Mouse (Mus musculus): ENCODE results near the gene Rmnd5a. TPM values are rescaled to one million over a fixed set of nuclear protein-coding genes. Genes with fewer than 3 reads are reported as not detected.
"Not testable (repeated sequence)": the region's sequence is repeated elsewhere in the genome, so short reads cannot be mapped to it uniquely, and the experiment has no call there.

The Rmnd5a gene
- total and polyA plus RNA-seq, 3 experiments = 23.4 to 40.6 (median 23.5) TPM

DNA sequence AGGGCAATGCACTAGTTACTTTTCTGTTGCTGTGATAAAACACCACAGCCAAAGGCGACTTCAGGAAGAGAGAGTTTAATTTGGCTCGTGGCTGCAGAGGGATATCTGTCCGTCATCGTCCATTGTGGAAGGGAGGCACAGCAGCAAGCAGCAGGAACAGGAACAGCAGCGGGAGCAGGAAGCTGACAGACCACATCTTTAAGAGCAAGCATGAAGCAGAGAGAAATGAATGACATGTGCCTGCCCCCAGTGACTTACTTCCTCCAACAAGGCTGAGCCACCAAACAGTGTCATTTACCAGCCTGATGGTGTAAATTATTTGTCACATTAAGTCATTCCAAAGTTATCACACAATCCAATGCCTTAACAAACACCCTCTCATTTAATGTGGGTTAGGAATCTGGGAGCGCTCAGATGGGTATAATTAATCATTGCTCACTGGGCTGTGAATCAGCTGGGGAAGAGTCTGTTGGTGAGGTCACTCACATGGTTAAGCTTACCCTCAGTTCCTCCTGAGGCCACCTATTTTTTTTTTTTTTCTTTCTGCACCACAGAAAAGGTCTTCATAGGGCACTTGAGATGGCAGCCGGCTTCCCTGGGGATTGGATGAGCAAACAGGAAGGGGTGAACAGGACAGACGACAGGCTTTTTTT is 17.6 kb upstream of the Rmnd5a start:
- Histone ChIP-seq H3K27me3 (replicated peaks) (no peaks in the 10 kb centered on the region), H3K36me3 (replicated peaks in 1 of 2; ENCODE audit: control insufficient read depth in 1 of 2, insufficient read depth in 1 of 2, low read length in 1 of 2) (no peaks in the 10 kb centered on the region), H3K4me2 (ENCODE audit: insufficient read depth, low read depth, poor library complexity, severe bottlenecking) (no peak overlapping the region), H3K4me3 (replicated peaks in 1 of 3; ENCODE audit: low read depth in 2 of 3, low read length in 2 of 3, poor library complexity in 1 of 3) (no peak overlapping the region), H3K27ac (ENCODE audit: insufficient read depth, low read depth) (no peak overlapping the region), H3K79me2 (replicated peaks; ENCODE audit: control insufficient read depth, extremely low read depth, insufficient read depth, poor library complexity, severe bottlenecking) (no peaks in the 10 kb centered on the region), H3K9me3 (replicated peaks; ENCODE audit: low read length) (peaks cover 7% of the 10 kb centered on the region), H3K9ac (ENCODE audit: insufficient read depth, low read depth) (no peak overlapping the region), H3K4me1 (ENCODE audit: control insufficient read depth in 1 of 2, insufficient read depth in 2 of 2) (peaks cover 2 to 19% of the 10 kb centered on the region in 2 experiments; a peak in 3 of 4 replicates)
- in situ Hi-C loops (cut with MboI; ENCODE audit: low pct_ligation_motif_present, low pct_unique_long_range_greater_than_20kb, low sequenced_read_pairs) (no loop called here), dilution Hi-C loops (cut with MboI; ENCODE audit: extremely low pct_ligation_motif_present, extremely low pct_unique_long_range_greater_than_20kb, low sequenced_read_pairs) (no loop called here)
- DNase-seq (ENCODE audit: extremely low read depth) = no peak
- TF ChIP-seq TCF12 (IDR thresholded peaks at IDR 0.05; ENCODE audit: low read depth, low read length) (no peak), USF2 (conservative IDR thresholded peaks at IDR 0.05; ENCODE audit: low read depth, low read length) (no peak), ZNF384 (IDR thresholded peaks at IDR 0.05; ENCODE audit: low read depth, low read length) (peak; percentile 73)

DNA sequence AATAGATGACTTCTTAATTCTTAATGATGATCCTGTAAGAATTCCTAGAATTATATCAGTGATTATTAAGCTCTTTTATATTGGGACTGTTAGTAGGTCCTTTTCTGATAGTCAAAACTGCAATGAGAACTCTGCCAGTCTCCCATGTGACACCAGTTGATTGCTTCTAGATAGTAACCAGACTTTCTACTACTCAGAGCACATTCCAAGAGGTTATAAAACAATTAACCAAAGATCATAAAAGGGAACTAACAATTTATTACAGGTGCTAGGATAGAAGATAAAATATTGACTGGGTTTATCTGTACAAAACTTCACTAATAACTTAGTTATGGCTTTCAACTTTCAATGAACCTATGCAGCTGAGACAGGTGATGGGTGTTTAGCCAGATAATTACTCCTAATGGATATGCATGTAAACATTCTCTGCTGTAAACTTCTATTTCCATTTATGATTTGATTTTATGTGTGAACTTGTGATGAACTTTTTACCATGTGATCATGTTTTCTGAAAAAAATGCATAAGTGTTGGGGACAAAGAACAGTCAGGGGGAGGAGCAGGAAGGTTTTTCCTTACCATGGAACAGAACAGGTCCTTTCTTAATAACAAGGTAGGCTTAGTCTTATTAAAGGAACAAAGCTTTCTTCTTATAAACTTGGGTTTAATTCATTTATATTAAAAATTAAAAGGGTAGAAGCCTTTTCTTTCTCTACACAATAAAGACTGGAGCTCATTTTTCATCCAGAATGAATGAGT is 13.7 kb upstream of the Rmnd5a start:
- H3K4me2 ChIP-seq (ENCODE audit: insufficient read depth, low read depth, poor library complexity, severe bottlenecking); H3K27me3 ChIP-seq (replicated peaks); H3K9ac ChIP-seq (ENCODE audit: insufficient read depth, low read depth); H3K27ac ChIP-seq (ENCODE audit: insufficient read depth, low read depth); H3K9me3 ChIP-seq (replicated peaks; ENCODE audit: low read length); H3K4me3 ChIP-seq (replicated peaks in 1 of 3; ENCODE audit: low read depth in 2 of 3, low read length in 2 of 3, poor library complexity in 1 of 3); dilution Hi-C loops (cut with MboI; ENCODE audit: extremely low pct_ligation_motif_present, extremely low pct_unique_long_range_greater_than_20kb, low sequenced_read_pairs); H3K36me3 ChIP-seq (replicated peaks in 1 of 2; ENCODE audit: control insufficient read depth in 1 of 2, insufficient read depth in 1 of 2, low read length in 1 of 2); in situ Hi-C loops (cut with MboI; ENCODE audit: low pct_ligation_motif_present, low pct_unique_long_range_greater_than_20kb, low sequenced_read_pairs); H3K79me2 ChIP-seq (replicated peaks; ENCODE audit: control insufficient read depth, extremely low read depth, insufficient read depth, poor library complexity, severe bottlenecking); DNase-seq (ENCODE audit: extremely low read depth): not testable (repeated sequence)
- peaks cover 2 to 25% of the 10 kb centered on the region in 2 experiments; a peak in 3 of 4 replicates for H3K4me1 ChIP-seq (ENCODE audit: control insufficient read depth in 1 of 2, insufficient read depth in 2 of 2)

DNA sequence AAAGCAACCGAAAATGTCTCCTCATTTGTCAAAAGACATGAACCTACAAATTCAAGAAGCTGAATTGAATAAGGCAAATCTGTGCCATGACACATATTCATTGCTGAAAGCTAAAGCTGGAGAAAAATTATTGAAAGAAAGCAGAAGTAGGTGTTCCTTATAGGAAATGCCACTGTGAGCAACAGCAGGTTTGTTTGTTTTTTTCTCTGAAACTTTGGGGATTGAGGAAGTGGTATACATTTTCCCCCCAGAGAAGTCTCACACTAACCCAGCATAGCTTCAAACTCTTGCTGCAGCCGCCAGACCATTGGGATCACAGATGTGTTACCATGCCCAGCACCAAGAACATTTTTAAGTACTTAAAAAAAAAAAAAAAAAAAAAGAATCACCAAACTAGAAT is 12.4 kb upstream of the Rmnd5a start:
- Histone ChIP-seq H3K4me3 (replicated peaks in 1 of 3; ENCODE audit: low read depth in 2 of 3, low read length in 2 of 3, poor library complexity in 1 of 3) (no peak overlapping the region), H3K27me3 (replicated peaks) (no peaks in the 10 kb centered on the region), H3K9ac (ENCODE audit: insufficient read depth, low read depth) (no peak overlapping the region), H3K9me3 (replicated peaks; ENCODE audit: low read length) (peaks cover 3% of the 10 kb centered on the region), H3K79me2 (replicated peaks; ENCODE audit: control insufficient read depth, extremely low read depth, insufficient read depth, poor library complexity, severe bottlenecking) (no peaks in the 10 kb centered on the region), H3K4me1 (ENCODE audit: control insufficient read depth in 1 of 2, insufficient read depth in 2 of 2) (peaks cover 0 to 13% of the 10 kb centered on the region in 2 experiments; a peak in 2 of 4 replicates), H3K36me3 (replicated peaks in 1 of 2; ENCODE audit: control insufficient read depth in 1 of 2, insufficient read depth in 1 of 2, low read length in 1 of 2) (no peaks in the 10 kb centered on the region), H3K4me2 (ENCODE audit: insufficient read depth, low read depth, poor library complexity, severe bottlenecking) (no peak overlapping the region), H3K27ac (ENCODE audit: insufficient read depth, low read depth) (no peak overlapping the region)
- dilution Hi-C loops (cut with MboI; ENCODE audit: extremely low pct_ligation_motif_present, extremely low pct_unique_long_range_greater_than_20kb, low sequenced_read_pairs) = no loop called here
- no peak for DNase-seq (ENCODE audit: extremely low read depth)
- TF ChIP-seq MAX (IDR thresholded peaks at IDR 0.05; ENCODE audit: low read length) (no peak), SIN3A (IDR thresholded peaks at IDR 0.05; ENCODE audit: low read length) (no peak), RCOR1 (conservative IDR thresholded peaks at IDR 0.05; ENCODE audit: low read depth, low read length) (no peak), MAZ (IDR thresholded peaks at IDR 0.05; ENCODE audit: low read depth, low read length) (no peak), KAT2A (IDR thresholded peaks at IDR 0.05; ENCODE audit: insufficient replicate concordance, low read length) (no peak), ZMIZ1 (IDR thresholded peaks at IDR 0.05; ENCODE audit: low read depth, low read length) (no peak)
- in situ Hi-C loops (cut with MboI; ENCODE audit: low pct_ligation_motif_present, low pct_unique_long_range_greater_than_20kb, low sequenced_read_pairs) = no loop called here
